Comparison of ENCODE assay signal across 9 mouse cellular contexts in the genomic region with DNA sequence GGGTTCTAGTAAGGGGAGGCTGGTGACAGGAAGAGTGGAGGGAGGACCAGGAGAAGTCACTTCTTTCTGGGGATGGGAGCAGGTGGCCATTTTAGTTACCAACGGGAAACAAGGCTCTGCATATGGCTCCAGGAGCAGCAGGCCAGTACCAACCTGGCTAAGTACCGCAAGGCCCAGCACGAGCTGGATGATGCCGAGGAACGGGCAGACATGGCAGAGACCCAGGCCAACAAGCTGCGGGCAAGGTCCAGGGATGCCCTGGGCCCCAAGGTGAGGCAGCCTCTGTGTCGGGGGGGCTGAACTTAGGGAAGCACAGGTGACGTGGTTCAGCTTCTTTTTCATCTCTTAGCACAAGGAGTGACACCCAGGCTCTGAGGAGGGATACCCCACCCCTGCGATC. TPM values are rescaled to one million over a fixed set of nuclear protein-coding genes. Genes with fewer than 3 reads are reported as not detected.
"Had no signal": no experiment of that assay in that cellular context is flagged by ENCODE, and none has a peak within 500 bp of the region (broad histone marks: within the 10 kb centered on the region; RNA-seq: fewer than 3 reads in every experiment).

No protein-coding gene starts in this region.

- H3K4me3 ChIP-seq: limb, embryonic 13.5 days had no signal

- H3K9me3 ChIP-seq: limb, embryonic 13.5 days had no signal

- ATAC-seq: midbrain, embryonic 16.5 days had no signal

- H3K4me2 ChIP-seq: limb, embryonic 13.5 days had no signal

- H3K9ac ChIP-seq: limb, embryonic 13.5 days; liver, embryonic 14.5 days had no signal

- DNase-seq: kidney, postnatal 10 days; left cerebral cortex, postnatal 4 days; right cerebral cortex, adult 18-20 months; right cerebral cortex, postnatal 25 days; thymus, postnatal 36 days had no signal

- H3K27ac ChIP-seq: limb, embryonic 13.5 days; liver, embryonic 14.5 days had no signal

RNA-seq across cellular contexts. Expression of a gene that starts 22.7 kb away (rescaled TPM):
- polyA plus RNA-seq: liver, adult 2 months had no signal
